Mouse (Mus musculus): ENCODE data around the gene Nfib. TPM values are rescaled to one million over a fixed set of nuclear protein-coding genes. Genes with fewer than 3 reads are reported as not detected.
A peak's percentile ranks its signal among the peaks of the same experiment; 100 is the strongest.

Gene Nfib
- total RNA-seq, 2 experiments from 2014 or later, result 136 to 138 TPM

- intact Hi-C loops (cut with DNase I), result loop anchor here (2.0 kb wide), 3 partner anchors 33 to 189 kb away; no protein-coding TSS in a partner anchor
Observed at GRCm38 (mm10) chr4:82505121-82506031, 200.2 kb downstream of the Nfib start.

GRCm38 (mm10) chr4:82504284-82505120 lies 201.0 kb downstream of the Nfib start:
- intact Hi-C loops (cut with DNase I), result loop anchor here (2.0 to 5.0 kb wide), 4 partner anchors 34 to 437 kb away; no protein-coding TSS in a partner anchor
- DNase-seq, result peak; percentile 56 to 62

More at GRCm38 (mm10) chr4:82505121-82506031, 200.2 kb downstream of the Nfib start:
- peak; percentile 79 to 83 for DNase-seq

- DNase-seq, result no peak
- intact Hi-C loops (cut with DNase I), result loop anchor here (2.0 to 5.0 kb wide), 4 partner anchors 35 to 437 kb away; no protein-coding TSS in a partner anchor
Observed at GRCm38 (mm10) chr4:82504015-82504283, 201.6 kb downstream of the Nfib start.

GRCm38 (mm10) chr4:82503274-82504014 lies 202.1 kb downstream of the Nfib start:
- DNase-seq, result no peak
- intact Hi-C loops (cut with DNase I), result loop anchor here (2.0 to 5.0 kb wide), 4 partner anchors 35 to 436 kb away; no protein-coding TSS in a partner anchor

GRCm38 (mm10) chr4:82502611-82503010 lies 202.9 kb downstream of the Nfib start:
- no peak for DNase-seq
- intact Hi-C loops (cut with DNase I), result loop anchor here (5.0 kb wide), 2 partner anchors 35 to 435 kb away; no protein-coding TSS in a partner anchor

GRCm38 (mm10) chr4:82502012-82502411 lies 203.5 kb downstream of the Nfib start:
- intact Hi-C loops (cut with DNase I), result loop anchor here (5.0 kb wide), 2 partner anchors 35 to 435 kb away; no protein-coding TSS in a partner anchor
- no peak for DNase-seq

GRCm38 (mm10) chr4:82500578-82501098 lies 204.9 kb downstream of the Nfib start:
- DNase-seq, result no peak
- intact Hi-C loops (cut with DNase I), result loop anchor here (2.0 to 5.0 kb wide), 3 partner anchors 33 to 433 kb away; no protein-coding TSS in a partner anchor

GRCm38 (mm10) chr4:82499725-82500577 lies 205.6 kb downstream of the Nfib start:
- intact Hi-C loops (cut with DNase I), result loop anchor here (2.0 to 5.0 kb wide), 3 partner anchors 33 to 433 kb away; no protein-coding TSS in a partner anchor
- DNase-seq, result no peak

- intact Hi-C loops (cut with DNase I), result no loop called here
- no peak for DNase-seq
Observed at GRCm38 (mm10) chr4:82499238-82499637, 206.3 kb downstream of the Nfib start.

GRCm38 (mm10) chr4:82497671-82498631 lies 207.6 kb downstream of the Nfib start:
- peak; percentile 37 for DNase-seq
- intact Hi-C loops (cut with DNase I), result loop anchor here (2.0 kb wide), 1 partner anchor 51 kb away; no protein-coding TSS in a partner anchor

GRCm38 (mm10) chr4:82497141-82497566 lies 208.4 kb downstream of the Nfib start:
- DNase-seq, result no peak
- intact Hi-C loops (cut with DNase I), result loop anchor here (2.0 kb wide), 1 partner anchor 50 kb away; no protein-coding TSS in a partner anchor

- no peak for DNase-seq
- intact Hi-C loops (cut with DNase I), result loop anchor here (2.0 kb wide), 1 partner anchor 50 kb away; no protein-coding TSS in a partner anchor
Observed at GRCm38 (mm10) chr4:82496383-82496782, 209.2 kb downstream of the Nfib start.

GRCm38 (mm10) chr4:82495605-82496004 lies 209.9 kb downstream of the Nfib start:
- intact Hi-C loops (cut with DNase I), result loop anchor here (2.0 kb wide), 1 partner anchor 49 kb away; no protein-coding TSS in a partner anchor
- no peak for DNase-seq

- intact Hi-C loops (cut with DNase I), result no loop called here
- no peak for DNase-seq
Observed at GRCm38 (mm10) chr4:82494829-82495228, 210.7 kb downstream of the Nfib start.

- intact Hi-C loops (cut with DNase I), result no loop called here
- no peak for DNase-seq
Observed at GRCm38 (mm10) chr4:82494424-82494823, 211.1 kb downstream of the Nfib start.

GRCm38 (mm10) chr4:82493865-82494264 lies 211.7 kb downstream of the Nfib start:
- intact Hi-C loops (cut with DNase I), result no loop called here
- no peak for DNase-seq

- DNase-seq, result no peak
Observed at GRCm38 (mm10) chr4:82493363-82493762, 212.2 kb downstream of the Nfib start.

More at GRCm38 (mm10) chr4:82493363-82493762, 212.2 kb downstream of the Nfib start:
- intact Hi-C loops (cut with DNase I), result no loop called here

All from heart, postnatal 14 days (tissue).